Mouse (Mus musculus) testis, adult 2 months (tissue): ENCODE results near the gene Mdm2. TPM values are rescaled to one million over a fixed set of nuclear protein-coding genes. Genes with fewer than 3 reads are reported as not detected.

Experiments used
- H3K27ac ChIP-seq: fragments of 200-500 bp; 2 replicates; pipeline ENCODE4 v1.5.1; 2012; ENCODE audit warnings: low read depth, low read length; ENCODE audit not compliant: control insufficient read depth, insufficient read depth
- H3K27me3 ChIP-seq: fragments of 200-500 bp; 2 replicates; pipeline ENCODE4 v1.6.1; 2012; ENCODE audit warnings: mild to moderate bottlenecking, low read length, moderate library complexity; ENCODE audit not compliant: control insufficient read depth, insufficient read depth
- H3K36me3 ChIP-seq: fragments of 200-500 bp; 2 replicates; pipeline ENCODE4 v1.6.1; 2012; ENCODE audit warnings: mild to moderate bottlenecking, low read length; ENCODE audit not compliant: control insufficient read depth, insufficient read depth
- H3K4me1 ChIP-seq: fragments of 200-500 bp; 2 replicates; pipeline ENCODE4 v1.6.1; 2012; ENCODE audit warnings: low read length; ENCODE audit not compliant: control insufficient read depth, insufficient read depth
- H3K4me3 ChIP-seq: fragments of 200-500 bp; 2 replicates; pipeline ENCODE4 v1.5.1; 2012; ENCODE audit warnings: low read depth, mild to moderate bottlenecking, low read length, moderate library complexity, mixed read lengths; ENCODE audit not compliant: control insufficient read depth
- CTCF ChIP-seq: fragments of 200-500 bp; IDR thresholded peaks from 2 replicates; pipeline ENCODE4 v1.5.1; 2012; ENCODE audit warnings: low read depth, mild to moderate bottlenecking, inconsistent platforms, low read length, moderate library complexity; ENCODE audit not compliant: control insufficient read depth, insufficient read depth, insufficient replicate concordance
- POLR2A ChIP-seq: fragments of 200-500 bp; IDR thresholded peaks from 2 replicates; pipeline ENCODE4 v1.6.1; 2012; ENCODE audit warnings: low read depth, mild to moderate bottlenecking, inconsistent platforms, low read length, moderate library complexity; ENCODE audit not compliant: control insufficient read depth
- polyA plus RNA-seq: library from polyadenylated mRNA; depleted of rRNA; stranded (reverse); fragments of >200 nt; gene quantifications from 2 replicates; pipeline ENCODE4 v1.2.3, GENCODE M21; 2012

Gene Mdm2
- polyA plus RNA-seq, 1 experiment, result 99.3 TPM

- TF ChIP-seq CTCF (no peak), POLR2A (no peak)
- Histone ChIP-seq H3K36me3 (peaks cover under 1% of the 10 kb centered on the region; the same call in 1 of the 2 replicates), H3K27ac (no peak overlapping the region), H3K4me3 (no peak overlapping the region), H3K27me3 (no peaks in the 10 kb centered on the region), H3K4me1 (no peaks in the 10 kb centered on the region)
These were observed 10.1 kb downstream of the Mdm2 start for GRCm38 (mm10) chr10:117700450-117700849.

GRCm38 (mm10) chr10:117699914-117700313, 10.6 kb downstream of the Mdm2 start:
- H3K4me3 ChIP-seq, result no peak overlapping the region
- TF ChIP-seq POLR2A (no peak), CTCF (no peak)
- no peaks in the 10 kb centered on the region; the same call in 1 of the 2 replicates for H3K36me3 ChIP-seq

DNA sequence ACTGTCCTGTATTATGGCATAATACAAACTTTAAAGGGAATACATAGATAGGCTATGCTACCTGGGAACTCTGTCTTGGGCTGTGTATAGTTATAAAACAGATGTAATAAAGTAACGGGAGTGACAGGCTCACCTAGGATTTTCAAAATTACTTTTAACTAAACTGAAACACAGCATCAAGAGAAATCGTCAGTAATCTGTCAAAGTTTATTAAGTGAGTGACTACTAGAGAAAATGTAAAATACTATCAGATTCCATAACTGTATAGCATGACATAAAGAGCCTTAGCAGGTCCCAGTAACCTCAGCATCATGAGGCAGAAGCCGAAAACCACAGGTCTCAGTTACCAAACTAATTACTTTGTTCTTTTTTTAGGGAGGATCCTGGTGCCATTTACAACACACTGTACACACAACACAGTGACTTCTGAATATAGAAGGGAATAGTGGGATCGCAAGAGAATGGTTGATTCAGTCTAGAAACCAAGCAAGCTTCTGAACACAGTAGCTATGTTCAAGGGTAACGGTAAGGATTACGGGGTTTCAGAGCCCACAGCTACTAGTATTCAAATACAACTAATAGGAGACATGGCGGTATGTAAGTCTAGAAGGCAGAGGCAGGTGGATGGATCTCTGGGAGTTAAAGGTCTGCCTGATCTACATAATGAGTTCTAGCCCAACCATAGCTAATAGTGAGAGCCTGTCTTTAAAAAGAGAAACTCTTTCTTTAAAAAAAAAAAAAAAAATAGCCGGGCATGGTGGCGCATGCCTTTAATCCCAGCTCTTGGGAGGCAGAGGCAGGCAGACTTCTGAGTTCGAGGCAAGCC, 12.0 kb downstream of the Mdm2 start:
- TF ChIP-seq CTCF, result no peak
- TF ChIP-seq POLR2A, result no peak
- Histone ChIP-seq H3K4me1 (no peaks in the 10 kb centered on the region), H3K36me3 (peaks cover 5% of the 10 kb centered on the region), H3K27me3 (no peaks in the 10 kb centered on the region), H3K27ac (no peak overlapping the region), H3K4me3 (no peak overlapping the region)

More at GRCm38 (mm10) chr10:117699914-117700313, 10.6 kb downstream of the Mdm2 start:
- Histone ChIP-seq H3K4me1 (no peaks in the 10 kb centered on the region), H3K27ac (no peak overlapping the region), H3K27me3 (no peaks in the 10 kb centered on the region)

- Histone ChIP-seq H3K4me1 (no peaks in the 10 kb centered on the region), H3K4me3 (no peak overlapping the region), H3K27me3 (no peaks in the 10 kb centered on the region), H3K27ac (no peak overlapping the region), H3K36me3 (peaks cover 5% of the 10 kb centered on the region)
- no peak for TF ChIP-seq CTCF
- no peak for TF ChIP-seq POLR2A
These were observed 12.9 kb downstream of the Mdm2 start for GRCm38 (mm10) chr10:117697561-117698115.

GRCm38 (mm10) chr10:117696827-117697560, 13.6 kb downstream of the Mdm2 start:
- no peak for TF ChIP-seq CTCF
- TF ChIP-seq POLR2A, result no peak
- H3K4me1 ChIP-seq, result no peaks in the 10 kb centered on the region
- H3K27me3 ChIP-seq, result no peaks in the 10 kb centered on the region
- H3K4me3 ChIP-seq, result no peak overlapping the region
- H3K27ac ChIP-seq, result no peak overlapping the region
- H3K36me3 ChIP-seq, result peaks cover 5% of the 10 kb centered on the region

- no peak overlapping the region for H3K4me3 ChIP-seq
- no peaks in the 10 kb centered on the region for H3K27me3 ChIP-seq
- no peaks in the 10 kb centered on the region for H3K4me1 ChIP-seq
- no peak overlapping the region for H3K27ac ChIP-seq
- TF ChIP-seq POLR2A (no peak), CTCF (no peak)
- peaks cover 5% of the 10 kb centered on the region for H3K36me3 ChIP-seq
These were observed 14.3 kb downstream of the Mdm2 start for GRCm38 (mm10) chr10:117696021-117696826.

DNA sequence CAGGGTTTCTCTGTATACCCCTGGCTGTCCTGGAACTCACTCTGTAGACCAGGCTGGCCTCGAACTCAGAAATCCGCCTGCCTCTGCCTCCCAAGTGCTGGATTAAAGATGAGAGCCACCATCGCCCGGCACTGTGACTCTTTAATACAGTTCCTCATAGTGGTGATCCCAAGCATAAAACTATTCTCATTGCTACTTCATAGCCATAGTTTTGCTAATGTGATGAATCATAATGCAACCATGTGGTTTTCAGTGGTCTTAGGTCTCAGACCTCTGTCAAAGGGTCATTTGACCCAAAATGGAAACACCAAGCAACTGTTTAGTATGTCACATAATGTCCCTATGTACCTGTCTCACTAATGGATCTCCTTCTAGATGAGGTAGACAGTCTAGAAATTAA, 15.0 kb downstream of the Mdm2 start:
- TF ChIP-seq CTCF (no peak), POLR2A (no peak)
- Histone ChIP-seq H3K4me1 (no peaks in the 10 kb centered on the region), H3K36me3 (peaks cover 5% of the 10 kb centered on the region), H3K4me3 (no peak overlapping the region), H3K27me3 (no peaks in the 10 kb centered on the region), H3K27ac (no peak overlapping the region)
